Mouse (Mus musculus): ENCODE measurements at regions not wholly inside any gene's neighbourhood (a gene's known extent, or its start where the extent isn't known, plus 50 kb on each side); places are given as distances from the start of the nearest gene placed in this dataset.
A peak's percentile ranks its signal among the peaks of the same experiment; 100 is the strongest.

GRCm38 (mm10) chr8:95973571-95973970 is 85.2 kb upstream of the Got2 start:
- Histone ChIP-seq H3K27me3 (replicated peaks) (no peaks in the 10 kb centered on the region), H3K9ac (no peak overlapping the region), H3K4me1 (replicated peaks) (no peaks in the 10 kb centered on the region), H3K4me2 (replicated peaks) (no peak overlapping the region), H3K36me3 (no peaks in the 10 kb centered on the region), H3K9me3 (no peaks in the 10 kb centered on the region), H3K4me3 (replicated peaks) (no peak overlapping the region), H3K27ac (no peak overlapping the region)
- ATAC-seq, result no peak
- 26% methylated on average over 4 of the region's 4 CpGs for WGBS

GRCm38 (mm10) chr8:95968828-95969227 is 80.5 kb upstream of the Got2 start:
- Histone ChIP-seq H3K4me1 (replicated peaks) (no peaks in the 10 kb centered on the region), H3K36me3 (no peaks in the 10 kb centered on the region), H3K9me3 (no peaks in the 10 kb centered on the region), H3K27me3 (replicated peaks) (no peaks in the 10 kb centered on the region), H3K4me2 (replicated peaks) (no peak overlapping the region), H3K4me3 (replicated peaks) (no peak overlapping the region), H3K27ac (no peak overlapping the region), H3K9ac (no peak overlapping the region)
- 88% methylated on average over 6 of the region's 6 CpGs for WGBS
- no peak for ATAC-seq

- no peaks in the 10 kb centered on the region for H3K36me3 ChIP-seq
- H3K27me3 ChIP-seq (replicated peaks), result no peaks in the 10 kb centered on the region
- no peak overlapping the region for H3K4me3 ChIP-seq (replicated peaks)
- H3K4me1 ChIP-seq (replicated peaks), result no peaks in the 10 kb centered on the region
- H3K9me3 ChIP-seq, result no peaks in the 10 kb centered on the region
- no peak overlapping the region for H3K9ac ChIP-seq
- no peak overlapping the region for H3K4me2 ChIP-seq (replicated peaks)
- WGBS, result 48% methylated on average over 1 of the region's 1 CpGs
- ATAC-seq, result no peak
- no peak overlapping the region for H3K27ac ChIP-seq
These were observed 78.1 kb upstream of the Got2 start for GRCm38 (mm10) chr8:95966430-95966829.

- Histone ChIP-seq H3K27me3 (replicated peaks) (no peaks in the 10 kb centered on the region), H3K9me3 (no peaks in the 10 kb centered on the region), H3K4me2 (replicated peaks) (peak overlapping the region; percentile 49), H3K27ac (no peak overlapping the region), H3K36me3 (no peaks in the 10 kb centered on the region), H3K9ac (no peak overlapping the region), H3K4me3 (replicated peaks) (no peak overlapping the region), H3K4me1 (replicated peaks) (no peaks in the 10 kb centered on the region)
- ATAC-seq, result no peak
- WGBS, result 39% methylated on average over 10 of the region's 10 CpGs
These were observed 63.9 kb upstream of the Got2 start for GRCm38 (mm10) chr8:95952257-95952656.

GRCm38 (mm10) chr8:95951794-95952193 is 63.4 kb upstream of the Got2 start:
- Histone ChIP-seq H3K4me2 (replicated peaks) (peak overlapping the region; percentile 49), H3K4me3 (replicated peaks) (no peak overlapping the region), H3K27me3 (replicated peaks) (no peaks in the 10 kb centered on the region), H3K9ac (no peak overlapping the region), H3K36me3 (no peaks in the 10 kb centered on the region), H3K4me1 (replicated peaks) (no peaks in the 10 kb centered on the region), H3K27ac (no peak overlapping the region), H3K9me3 (no peaks in the 10 kb centered on the region)
- peak; percentile 77 for ATAC-seq
- WGBS, result under 1% methylated on average over 17 of the region's 17 CpGs
